Mouse (Mus musculus) embryonic stem cell, embryonic (primary cell): ENCODE measurements at regions not wholly inside any gene's neighbourhood (a gene's known extent, or its start where the extent isn't known, plus 50 kb on each side); places are given as distances from the start of the nearest gene placed in this dataset.

Experiments used
- CTCF ChIA-PET, 4 experiments: fragments of 300-600 bp in 2 of 4; fragments of 350-600 bp in 2 of 4; sonication (Branson Sonifier 250); formaldehyde crosslinking; loops; one replicate each; lab custom pipeline; 2022; ENCODE audit warnings: inconsistent platforms in 2 of 4; lab: Charles Lee
- POLR2A ChIA-PET, 4 experiments: fragments of 300-600 bp in 2 of 4; fragments of 350-600 bp in 2 of 4; sonication (Branson Sonifier 250); formaldehyde crosslinking; loops; one replicate each; lab custom pipeline; 2022; ENCODE audit warnings: antibody characterized with exemption in 4 of 4, inconsistent platforms in 1 of 4; lab: Charles Lee

GRCm38 (mm10) chr16:5572780-5573179 is 312.4 kb upstream of the Rbfox1 start:
- POLR2A ChIA-PET = no interaction called here
- CTCF ChIA-PET = no interaction called here

- CTCF ChIA-PET = no interaction called here
These were observed 314.5 kb upstream of the Rbfox1 start for GRCm38 (mm10) chr16:5570619-5571018.

GRCm38 (mm10) chr16:5569101-5569500 is 313.3 kb upstream of the Eef2kmt start:
- ChIA-PET POLR2A (no interaction called here), CTCF (no interaction called here)

More at GRCm38 (mm10) chr16:5570619-5571018, 314.5 kb upstream of the Rbfox1 start:
- POLR2A ChIA-PET = no interaction called here

- POLR2A ChIA-PET = no interaction called here
- CTCF ChIA-PET = interaction anchor here in 1 of 4 experiments (1.2 to 1.5 kb wide), 2 partner anchors 10 to 78 kb away, joined by 3 to 4 read pairs; no protein-coding TSS in a partner anchor
These were observed 293.2 kb upstream of the Eef2kmt start for GRCm38 (mm10) chr16:5549026-5549425.

- POLR2A ChIA-PET = no interaction called here
- CTCF ChIA-PET = interaction anchor here in 1 of 4 experiments (1.2 to 1.5 kb wide), 2 partner anchors 10 to 77 kb away, joined by 3 to 4 read pairs; no protein-coding TSS in a partner anchor
These were observed 292.8 kb upstream of the Eef2kmt start for GRCm38 (mm10) chr16:5548602-5549001.

- ChIA-PET CTCF (interaction anchor here in 3 of 4 experiments (0.5 to 1.8 kb wide), 12 partner anchors 9 to 1208 kb away, joined by 3 to 8 read pairs (median 4); no protein-coding TSS in a partner anchor), POLR2A (interaction anchor here in 1 of 4 experiments (1.2 kb wide), 1 partner anchor 9 kb away, joined by 3 read pairs; no protein-coding TSS in a partner anchor)
These were observed 291.0 kb upstream of the Eef2kmt start for GRCm38 (mm10) chr16:5546808-5547207.

GRCm38 (mm10) chr16:5545801-5546200 is 290.0 kb upstream of the Eef2kmt start:
- CTCF ChIA-PET = no interaction called here
- POLR2A ChIA-PET = no interaction called here

- CTCF ChIA-PET = no interaction called here
These were observed 288.7 kb upstream of the Eef2kmt start for GRCm38 (mm10) chr16:5544436-5544835.

GRCm38 (mm10) chr16:5538836-5539510 is 283.2 kb upstream of the Eef2kmt start:
- ChIA-PET POLR2A (interaction anchor here in 1 of 4 experiments (0.6 kb wide), 1 partner anchor 42 kb away, joined by 3 read pairs; no protein-coding TSS in a partner anchor), CTCF (interaction anchor here in 3 of 4 experiments (0.7 to 1.9 kb wide), 8 partner anchors 8 to 1514 kb away, joined by 3 to 10 read pairs (median 5); no protein-coding TSS in a partner anchor)

More at GRCm38 (mm10) chr16:5544436-5544835, 288.7 kb upstream of the Eef2kmt start:
- POLR2A ChIA-PET = no interaction called here

GRCm38 (mm10) chr16:5537286-5538204 is 281.8 kb upstream of the Eef2kmt start:
- ChIA-PET CTCF (interaction anchor here (0.6 to 1.9 kb wide), 26 partner anchors 9 to 350 kb away, joined by 3 to 11 read pairs (median 4); no protein-coding TSS in a partner anchor), POLR2A (interaction anchor here in 1 of 4 experiments (1.3 kb wide), 1 partner anchor 9 kb away, joined by 3 read pairs; no protein-coding TSS in a partner anchor)

- ChIA-PET CTCF (interaction anchor here in 1 of 4 experiments (1.3 to 1.7 kb wide), 2 partner anchors 60 to 63 kb away, joined by 3 to 10 read pairs; no protein-coding TSS in a partner anchor), POLR2A (interaction anchor here in 1 of 4 experiments (1.1 kb wide), 1 partner anchor 63 kb away, joined by 3 read pairs; no protein-coding TSS in a partner anchor)
These were observed 280.8 kb upstream of the Eef2kmt start for GRCm38 (mm10) chr16:5536515-5536972.

- CTCF ChIA-PET = interaction anchor here in 3 of 4 experiments (0.6 to 2.2 kb wide), 7 partner anchors 11 to 370 kb away, joined by 3 to 10 read pairs (median 4); no protein-coding TSS in a partner anchor
- POLR2A ChIA-PET = interaction anchor here in 2 of 4 experiments (0.8 to 1.3 kb wide), 5 partner anchors 8 to 279 kb away, joined by 3 to 5 read pairs (median 3); partner anchors contain the start of gene Eef2kmt (in 1 of the 2)
These were observed 279.6 kb upstream of the Eef2kmt start for GRCm38 (mm10) chr16:5535414-5535813.

- CTCF ChIA-PET = interaction anchor here (0.5 to 2.2 kb wide), 8 partner anchors 12 to 1518 kb away, joined by 3 to 10 read pairs (median 4); no protein-coding TSS in a partner anchor
These were observed 279.1 kb upstream of the Eef2kmt start for GRCm38 (mm10) chr16:5534862-5535261.

GRCm38 (mm10) chr16:5534385-5534784 is 278.6 kb upstream of the Eef2kmt start:
- POLR2A ChIA-PET = interaction anchor here in 2 of 4 experiments (1.0 to 1.1 kb wide), 3 partner anchors 11 to 278 kb away, joined by 3 to 5 read pairs (median 3); partner anchors contain the start of gene Eef2kmt (in 1 of the 2)
- CTCF ChIA-PET = interaction anchor here in 2 of 4 experiments (0.5 to 2.2 kb wide), 3 partner anchors 60 to 1518 kb away, joined by 3 to 7 read pairs (median 6); no protein-coding TSS in a partner anchor

More at GRCm38 (mm10) chr16:5534862-5535261, 279.1 kb upstream of the Eef2kmt start:
- POLR2A ChIA-PET = interaction anchor here in 3 of 4 experiments (0.9 to 1.3 kb wide), 5 partner anchors 12 to 279 kb away, joined by 3 to 5 read pairs (median 3); partner anchors contain the start of gene Eef2kmt (in 1 of the 3)

- CTCF ChIA-PET = interaction anchor here in 1 of 4 experiments (0.8 kb wide), 1 partner anchor 59 kb away, joined by 3 read pairs; no protein-coding TSS in a partner anchor
- POLR2A ChIA-PET = interaction anchor here in 1 of 4 experiments (0.7 kb wide), 1 partner anchor 59 kb away, joined by 3 read pairs; no protein-coding TSS in a partner anchor
These were observed 276.5 kb upstream of the Eef2kmt start for GRCm38 (mm10) chr16:5532281-5532680.

- CTCF ChIA-PET = no interaction called here
- POLR2A ChIA-PET = no interaction called here
These were observed 274.0 kb upstream of the Eef2kmt start for GRCm38 (mm10) chr16:5529823-5530222.

- ChIA-PET POLR2A (no interaction called here), CTCF (interaction anchor here in 1 of 4 experiments (1.6 kb wide), 1 partner anchor 10 kb away, joined by 4 read pairs; no protein-coding TSS in a partner anchor)
These were observed 272.2 kb upstream of the Eef2kmt start for GRCm38 (mm10) chr16:5527936-5528335.
